Mouse (Mus musculus) cerebellum, postnatal 14 days (tissue): ENCODE data around the gene Col24a1.

ENCODE experiments used
- DNase-seq, 2 experiments: peaks; one replicate each; pipeline ENCODE4 v3.0.0; 2021; ENCODE audit warnings: mixed read lengths in 2 of 2

The Col24a1 gene

GRCm38 (mm10) chr3:145292337-145293134 is at the start of gene Col24a1:
TSS of gene Col24a1 (plus strand) at chr3:145292472.
- peak; percentile 3 to 7 for DNase-seq

GRCm38 (mm10) chr3:145248040-145248439 is 44.2 kb upstream of the Col24a1 start:
- DNase-seq = no peak

GRCm38 (mm10) chr3:145253066-145253465 is 39.2 kb upstream of the Col24a1 start:
- DNase-seq = no peak

- no peak for DNase-seq
Observed at GRCm38 (mm10) chr3:145254764-145255396, 37.4 kb upstream of the Col24a1 start.

GRCm38 (mm10) chr3:145256647-145257046 is 35.6 kb upstream of the Col24a1 start:
- DNase-seq = no peak

GRCm38 (mm10) chr3:145259678-145260077 is 32.6 kb upstream of the Col24a1 start:
- DNase-seq = no peak

- no peak for DNase-seq
Observed at GRCm38 (mm10) chr3:145263131-145263530, 29.1 kb upstream of the Col24a1 start.

- DNase-seq = no peak
Observed at GRCm38 (mm10) chr3:145268066-145268465, 24.2 kb upstream of the Col24a1 start.

- no peak for DNase-seq
Observed at GRCm38 (mm10) chr3:145274191-145274590, 18.1 kb upstream of the Col24a1 start.

GRCm38 (mm10) chr3:145293207-145293606 is 935 bp downstream of the Col24a1 start:
- DNase-seq = peak; percentile 6 to 7

- no peak for DNase-seq
Observed at GRCm38 (mm10) chr3:145293623-145294307, 1.5 kb downstream of the Col24a1 start.

- no peak for DNase-seq
Observed at GRCm38 (mm10) chr3:145299980-145300591, 7.8 kb downstream of the Col24a1 start.

- DNase-seq = no peak
Observed at GRCm38 (mm10) chr3:145305311-145305710, 13.0 kb downstream of the Col24a1 start.

GRCm38 (mm10) chr3:145307209-145307608 is 14.9 kb downstream of the Col24a1 start:
- DNase-seq = no peak

GRCm38 (mm10) chr3:145320587-145321274 is 28.5 kb downstream of the Col24a1 start:
- no peak for DNase-seq

GRCm38 (mm10) chr3:145325402-145325801 is 33.1 kb downstream of the Col24a1 start:
- no peak for DNase-seq

- DNase-seq = no peak
Observed at GRCm38 (mm10) chr3:145331642-145332041, 39.4 kb downstream of the Col24a1 start.

GRCm38 (mm10) chr3:145334046-145334445 is 41.8 kb downstream of the Col24a1 start:
- DNase-seq = no peak

GRCm38 (mm10) chr3:145337161-145337560 is 44.9 kb downstream of the Col24a1 start:
- peak; percentile 7 to 10 for DNase-seq

GRCm38 (mm10) chr3:145339851-145340499 is 47.7 kb downstream of the Col24a1 start:
- no peak for DNase-seq

GRCm38 (mm10) chr3:145348690-145349089 is 56.4 kb downstream of the Col24a1 start:
- no peak for DNase-seq

GRCm38 (mm10) chr3:145353951-145354350 is 61.7 kb downstream of the Col24a1 start:
- no peak for DNase-seq
